Mouse (Mus musculus) forebrain, embryonic 10.5 days (tissue): Measurements from ENCODE around the gene Slc12a7. TPM values are rescaled to one million over a fixed set of nuclear protein-coding genes. Genes with fewer than 3 reads are reported as not detected.
"Not testable (repeated sequence)": the region's sequence is repeated elsewhere in the genome, so short reads cannot be mapped to it uniquely, and the experiment has no call there.

Experiments used
- DNase-seq: peaks from one replicate; pipeline ENCODE4 v3.0.0-alpha.2; 2017; ENCODE audit warnings: low spot score; ENCODE audit errors: extremely low spot score
- H3K27ac ChIP-seq: fragments of 300-500 bp; sonication (generic); 2 replicates; pipeline ENCODE4 v1.5.1; 2016; ENCODE audit warnings: mild to moderate bottlenecking
- H3K27me3 ChIP-seq: fragments of 300-500 bp; sonication (generic); 2 replicates; pipeline ENCODE4 v1.6.1; 2016; ENCODE audit warnings: mild to moderate bottlenecking; ENCODE audit not compliant: poor library complexity, severe bottlenecking
- H3K36me3 ChIP-seq: fragments of 300-500 bp; sonication (generic); replicated peaks from 2 replicates; pipeline ENCODE4 v1.6.1; 2016; ENCODE audit warnings: mild to moderate bottlenecking, moderate library complexity
- H3K4me1 ChIP-seq: fragments of 300-500 bp; sonication (generic); 2 replicates; pipeline ENCODE4 v1.6.1; 2016
- H3K4me3 ChIP-seq: fragments of 300-500 bp; sonication (generic); 2 replicates; pipeline ENCODE4 v1.5.1; 2016; ENCODE audit warnings: mild to moderate bottlenecking, moderate library complexity
- H3K9me3 ChIP-seq: fragments of 300-500 bp; sonication (generic); 2 replicates; pipeline ENCODE4 v1.6.1; 2016; ENCODE audit warnings: mild to moderate bottlenecking, moderate library complexity
- WGBS: fragments of 180-500 bp; shearing (Covaris S2); methylation state at CpG from one replicate; pipeline ENCODE4 v1.1.7; 2016; 5-methylcytosine and 5-hydroxymethylcytosine counted together
- polyA plus RNA-seq: library from polyadenylated mRNA; unstranded; fragments of >200 nt; fragmentation: Nextera tagmentation; extraction: Ambion mirVana; gene quantifications from 2 replicates; pipeline ENCODE4 v1.2.1, GENCODE M21; 2016

Slc12a7 gene
- polyA plus RNA-seq, 1 experiment from 2014 or later: 57.5 TPM

GRCm38 (mm10) chr13:73701161-73701883 is 31.6 kb upstream of the Slc12a7 start:
- Histone ChIP-seq H3K27me3 (no peaks in the 10 kb centered on the region), H3K4me1 (no peaks in the 10 kb centered on the region), H3K4me3 (no peak overlapping the region), H3K9me3 (no peaks in the 10 kb centered on the region), H3K36me3 (no peaks in the 10 kb centered on the region), H3K27ac (no peak overlapping the region)
- WGBS: 88% methylated on average over 9 of the region's 9 CpGs
- no peak for DNase-seq

- Histone ChIP-seq H3K27ac (no peak overlapping the region), H3K9me3 (no peaks in the 10 kb centered on the region), H3K4me3 (no peak overlapping the region), H3K27me3 (no peaks in the 10 kb centered on the region), H3K4me1 (no peaks in the 10 kb centered on the region), H3K36me3 (no peaks in the 10 kb centered on the region)
- WGBS: 94% methylated on average over 4 of the region's 4 CpGs
- DNase-seq: no peak
These were observed 30.1 kb upstream of the Slc12a7 start for GRCm38 (mm10) chr13:73702776-73703175.

- H3K4me1 ChIP-seq, H3K27ac ChIP-seq, H3K27me3 ChIP-seq, H3K36me3 ChIP-seq, DNase-seq, H3K9me3 ChIP-seq, H3K4me3 ChIP-seq: not testable (repeated sequence)
- WGBS: 89% methylated on average over 4 of the region's 4 CpGs
These were observed 29.4 kb upstream of the Slc12a7 start for GRCm38 (mm10) chr13:73703486-73703885.

GRCm38 (mm10) chr13:73704694-73705325 is 28.1 kb upstream of the Slc12a7 start, which contains the start of gene Slc6a19:
TSS of gene Slc6a19 (minus strand) at chr13:73704865.
- 92% methylated on average over 7 of the region's 7 CpGs for WGBS
- Histone ChIP-seq H3K27me3 (no peaks in the 10 kb centered on the region), H3K4me1 (no peaks in the 10 kb centered on the region), H3K4me3 (no peak within 1 kb of the TSS), H3K27ac (no peak within 1 kb of the TSS), H3K9me3 (no peaks in the 10 kb centered on the region), H3K36me3 (no peaks in the 10 kb centered on the region)
- DNase-seq: no peak

- Histone ChIP-seq H3K4me1 (no peaks in the 10 kb centered on the region), H3K9me3 (no peaks in the 10 kb centered on the region), H3K27me3 (no peaks in the 10 kb centered on the region), H3K27ac (no peak overlapping the region), H3K36me3 (no peaks in the 10 kb centered on the region), H3K4me3 (no peak overlapping the region)
- 81% methylated on average over 6 of the region's 6 CpGs for WGBS
- no peak for DNase-seq
These were observed 23.4 kb upstream of the Slc12a7 start for GRCm38 (mm10) chr13:73709491-73709890.

GRCm38 (mm10) chr13:73711221-73711620 is 21.7 kb upstream of the Slc12a7 start:
- no peak overlapping the region for H3K4me3 ChIP-seq
- no peaks in the 10 kb centered on the region for H3K36me3 ChIP-seq
- DNase-seq: no peak

GRCm38 (mm10) chr13:73711803-73712202 is 21.1 kb upstream of the Slc12a7 start:
- Histone ChIP-seq H3K4me3 (no peak overlapping the region), H3K27ac (no peak overlapping the region), H3K36me3 (no peaks in the 10 kb centered on the region), H3K4me1 (no peaks in the 10 kb centered on the region), H3K9me3 (no peaks in the 10 kb centered on the region), H3K27me3 (no peaks in the 10 kb centered on the region)
- DNase-seq: no peak
- 85% methylated on average over 5 of the region's 5 CpGs for WGBS

More at GRCm38 (mm10) chr13:73711221-73711620, 21.7 kb upstream of the Slc12a7 start:
- no peak overlapping the region for H3K27ac ChIP-seq
- WGBS: 94% methylated on average over 5 of the region's 5 CpGs
- no peaks in the 10 kb centered on the region for H3K4me1 ChIP-seq
- H3K9me3 ChIP-seq: no peaks in the 10 kb centered on the region
- H3K27me3 ChIP-seq: no peaks in the 10 kb centered on the region

- WGBS: 84% methylated on average over 3 of the region's 3 CpGs
- H3K27ac ChIP-seq: no peak overlapping the region
- no peaks in the 10 kb centered on the region for H3K4me1 ChIP-seq
- H3K27me3 ChIP-seq: no peaks in the 10 kb centered on the region
- H3K4me3 ChIP-seq: no peak overlapping the region
- no peak for DNase-seq
- no peaks in the 10 kb centered on the region for H3K36me3 ChIP-seq
- no peaks in the 10 kb centered on the region for H3K9me3 ChIP-seq
These were observed 20.7 kb upstream of the Slc12a7 start for GRCm38 (mm10) chr13:73712228-73712627.

GRCm38 (mm10) chr13:73713204-73713603 is 19.7 kb upstream of the Slc12a7 start:
- Histone ChIP-seq H3K27me3 (no peaks in the 10 kb centered on the region), H3K9me3 (no peaks in the 10 kb centered on the region)
- WGBS: 87% methylated on average over 4 of the region's 4 CpGs

GRCm38 (mm10) chr13:73714020-73714419 is 18.9 kb upstream of the Slc12a7 start:
- no peaks in the 10 kb centered on the region for H3K36me3 ChIP-seq
- no peaks in the 10 kb centered on the region for H3K9me3 ChIP-seq
- H3K27me3 ChIP-seq: no peaks in the 10 kb centered on the region
- H3K27ac ChIP-seq: no peak overlapping the region
- no peaks in the 10 kb centered on the region for H3K4me1 ChIP-seq
- no peak for DNase-seq
- H3K4me3 ChIP-seq: no peak overlapping the region
- 69% methylated on average over 2 of the region's 2 CpGs for WGBS

More at GRCm38 (mm10) chr13:73713204-73713603, 19.7 kb upstream of the Slc12a7 start:
- Histone ChIP-seq H3K27ac (no peak overlapping the region), H3K4me3 (no peak overlapping the region), H3K4me1 (no peaks in the 10 kb centered on the region), H3K36me3 (no peaks in the 10 kb centered on the region)
- DNase-seq: no peak

GRCm38 (mm10) chr13:73718225-73718624 is 14.7 kb upstream of the Slc12a7 start:
- H3K9me3 ChIP-seq: no peaks in the 10 kb centered on the region
- DNase-seq: peak; percentile 75
- no peak overlapping the region for H3K4me3 ChIP-seq
- 3% methylated on average over 2 of the region's 2 CpGs for WGBS
- peaks cover 5% of the 10 kb centered on the region for H3K4me1 ChIP-seq
- peaks cover 5% of the 10 kb centered on the region; the same call in 1 of the 2 replicates for H3K27me3 ChIP-seq
- no peaks in the 10 kb centered on the region for H3K36me3 ChIP-seq
- no peak overlapping the region for H3K27ac ChIP-seq

GRCm38 (mm10) chr13:73720241-73720640 is 12.7 kb upstream of the Slc12a7 start:
- Histone ChIP-seq H3K4me1 (peaks cover 6% of the 10 kb centered on the region), H3K27me3 (peaks cover 5% of the 10 kb centered on the region; the same call in 1 of the 2 replicates), H3K36me3 (no peaks in the 10 kb centered on the region), H3K4me3 (no peak overlapping the region), H3K27ac (no peak overlapping the region), H3K9me3 (no peaks in the 10 kb centered on the region)
- WGBS: 85% methylated on average over 4 of the region's 4 CpGs
- DNase-seq: no peak

- WGBS: 46% methylated on average over 8 of the region's 8 CpGs
- H3K4me1 ChIP-seq: peaks cover 19% of the 10 kb centered on the region
- no peaks in the 10 kb centered on the region for H3K9me3 ChIP-seq
- H3K4me3 ChIP-seq: no peak overlapping the region
- H3K27me3 ChIP-seq: peaks cover 5% of the 10 kb centered on the region; the same call in 1 of the 2 replicates
- DNase-seq: peak; percentile 41
- no peaks in the 10 kb centered on the region for H3K36me3 ChIP-seq
- H3K27ac ChIP-seq: no peak overlapping the region
These were observed 9.7 kb upstream of the Slc12a7 start for GRCm38 (mm10) chr13:73723081-73723668.
